Mouse (Mus musculus) gonadal fat pad, adult 2 months (tissue): ENCODE data around the gene Gpd1. TPM values are rescaled to one million over a fixed set of nuclear protein-coding genes. Genes with fewer than 3 reads are reported as not detected.
"Not testable (repeated sequence)": the region's sequence is repeated elsewhere in the genome, so short reads cannot be mapped to it uniquely, and the experiment has no call there.

Source experiments
- DNase-seq: peaks from one replicate; pipeline ENCODE4 v3.0.0-alpha.2; 2012; ENCODE audit warnings: low read depth
- polyA plus RNA-seq: library from polyadenylated mRNA; depleted of rRNA; stranded (reverse); fragments of >200 nt; gene quantifications from 2 replicates; pipeline ENCODE4 v1.2.3, GENCODE M21; 2012; rRNA removed

Gpd1 gene
- polyA plus RNA-seq, 1 experiment = 504 TPM

DNA sequence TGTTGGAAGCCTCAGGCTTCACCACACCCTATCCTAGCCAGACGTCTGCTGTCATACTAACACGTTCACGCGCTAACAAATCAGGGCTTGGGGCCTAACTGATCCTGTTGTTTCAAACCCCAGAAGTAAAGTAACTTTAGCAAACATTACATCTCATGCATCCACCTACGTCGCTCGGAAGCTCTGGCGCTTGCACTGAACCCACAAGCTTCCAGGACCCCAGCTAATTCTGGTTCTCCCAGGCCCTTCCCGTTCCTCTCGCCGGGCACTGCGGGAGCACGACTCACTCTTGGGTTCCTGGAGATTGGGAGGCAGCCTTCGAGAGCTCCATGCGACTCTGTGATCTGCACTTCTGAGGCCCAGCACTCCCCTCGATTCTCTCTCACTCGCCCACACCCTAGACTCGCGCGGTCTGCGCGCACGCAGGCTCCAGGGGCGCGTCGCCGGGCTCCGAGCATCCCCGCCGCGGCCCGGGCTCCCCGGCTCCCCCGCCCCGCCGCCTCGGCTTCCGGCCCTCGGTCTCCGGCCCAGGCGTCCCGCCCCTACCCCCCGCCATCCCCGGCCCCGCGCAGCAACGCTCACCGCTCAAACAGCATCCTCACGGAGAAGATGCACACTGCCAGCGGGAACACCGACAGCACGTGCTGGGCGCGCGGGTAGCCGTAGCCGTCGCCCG, 54.4 kb downstream of the Gpd1 start:
- no peak for DNase-seq

DNA sequence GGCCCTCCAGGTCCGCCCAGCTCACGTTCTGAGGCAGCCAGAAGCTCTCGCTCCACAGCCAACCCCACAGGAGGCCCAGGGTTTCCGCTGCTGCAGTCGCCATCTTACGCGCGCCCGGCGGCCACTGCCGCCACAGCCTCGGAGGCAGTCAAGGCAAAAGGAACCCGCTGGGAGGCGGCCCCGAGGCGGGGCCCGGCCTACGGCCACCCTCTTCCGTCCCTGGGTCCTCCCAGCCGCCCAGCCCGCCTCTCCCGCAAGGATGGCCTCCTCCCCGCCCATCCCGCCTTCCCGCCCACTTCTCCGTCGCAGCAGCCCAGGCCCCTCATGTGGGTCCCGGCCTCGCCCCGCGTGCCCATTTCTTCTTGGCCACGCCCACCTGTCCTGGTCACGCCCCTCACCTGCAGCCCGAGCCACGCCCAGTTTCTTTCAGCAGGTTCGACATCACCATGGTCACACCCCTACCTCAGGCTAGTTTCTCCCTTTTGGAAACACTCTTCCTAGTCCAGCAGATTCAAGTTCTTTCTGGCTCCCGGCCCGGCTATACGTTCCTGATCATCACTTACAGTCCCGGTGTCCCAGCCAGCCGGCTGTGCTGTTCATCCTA, 55.1 kb downstream of the Gpd1 start:
- DNase-seq = no peak

DNA sequence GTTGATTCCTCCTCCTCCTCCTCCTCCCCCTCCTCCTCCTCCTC, 55.4 kb downstream of the Gpd1 start, which contains the start of gene Cers5:
Cers5 (minus strand) TSS at position 5 of the 44 bp plus-strand sequence.
- not testable (repeated sequence) for DNase-seq

DNA sequence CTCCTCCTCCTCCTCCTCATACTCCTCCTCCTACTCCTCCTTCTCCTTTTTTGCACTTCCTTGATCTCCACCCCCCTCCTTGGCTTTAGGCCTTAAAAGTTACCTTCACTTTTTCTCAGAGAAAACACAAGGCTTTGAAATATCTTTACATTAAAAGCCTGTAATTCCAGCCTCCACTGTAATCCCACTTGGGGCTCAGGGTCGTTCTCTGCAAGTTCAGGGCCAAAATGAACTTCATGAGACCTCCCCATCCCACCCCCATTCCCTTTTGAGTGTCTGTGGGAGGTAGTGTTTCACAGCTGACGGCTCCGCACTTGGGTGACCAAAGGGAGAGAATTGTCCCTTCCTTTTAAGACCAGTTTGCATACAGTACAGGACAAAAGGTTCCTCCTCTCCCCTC, 55.6 kb downstream of the Gpd1 start:
- DNase-seq = no peak

Other genes with a start within 250 kb of the Gpd1 start
- gene Bcdin3d, start 242.8 kb upstream of the Gpd1 start, polyA plus RNA-seq = 6.0 and 6.3 TPM in 2 replicates
- gene Faim2, start 189.3 kb upstream of the Gpd1 start, polyA plus RNA-seq = 19.4 and 23.8 TPM in 2 replicates
- gene Aqp2, start 138.5 kb upstream of the Gpd1 start, polyA plus RNA-seq = 2.4 and 4.4 TPM in 2 replicates
- 3.3 and 4.2 TPM in 2 replicates for gene Aqp5, start 126.7 kb upstream of the Gpd1 start, polyA plus RNA-seq
- gene Aqp6, start 116.1 kb upstream of the Gpd1 start, polyA plus RNA-seq = 6.4 and 9.1 TPM in 2 replicates
- 4.6 and 5.6 TPM in 2 replicates for gene Racgap1, start 65.9 kb upstream of the Gpd1 start, polyA plus RNA-seq
- gene Asic1, start 47.1 kb upstream of the Gpd1 start, polyA plus RNA-seq = 0.18 and 0.41 TPM in 2 replicates
- 22.5 and 23.2 TPM in 2 replicates for gene Smarcd1, start 15.4 kb upstream of the Gpd1 start, polyA plus RNA-seq
- gene Gm17349, start 12.0 kb upstream of the Gpd1 start, polyA plus RNA-seq = not detected in 2 replicates
- 226 and 319 TPM in 2 replicates for gene Cox14, start 8.1 kb downstream of the Gpd1 start, polyA plus RNA-seq
- 53.1 and 59.8 TPM in 2 replicates for gene Cers5, start 55.4 kb downstream of the Gpd1 start, polyA plus RNA-seq
- gene Lima1, start 157.9 kb downstream of the Gpd1 start, polyA plus RNA-seq = 28.4 and 33.8 TPM in 2 replicates
- gene Fam186a, start 249.5 kb downstream of the Gpd1 start, polyA plus RNA-seq = 0.20 and 0.30 TPM in 2 replicates